Mouse (Mus musculus) stomach, postnatal 0 days (tissue): Measurements from ENCODE around the gene 4930435E12Rik.

Experiments used
- CTCF ChIP-seq: IDR thresholded peaks from 2 replicates; pipeline ENCODE4 v1.5.1; 2016; ENCODE audit warnings: antibody characterized with exemption, low read depth, mild to moderate bottlenecking, moderate library complexity
- EP300 ChIP-seq: optimal IDR thresholded peaks from 2 replicates; pipeline ENCODE3; 2016; ENCODE audit warnings: antibody characterized with exemption

- TF ChIP-seq CTCF, result no peak
- TF ChIP-seq EP300, result no peak
These were observed 59.0 kb downstream of the 4930435E12Rik start for GRCm38 (mm10) chr16:38769529-38769928.
